Mouse (Mus musculus): ENCODE results near the gene Tmprss6. TPM values are rescaled to one million over a fixed set of nuclear protein-coding genes. Genes with fewer than 3 reads are reported as not detected.

Gene Tmprss6
- polyA plus RNA-seq, 1 experiment: 0.11 TPM

GRCm38 (mm10) chr15:78462981-78463380 is 5.5 kb downstream of the Tmprss6 start:
- H3K27ac ChIP-seq (ENCODE audit: insufficient read depth, low read depth, low read length): no peak overlapping the region
- H3K27me3 ChIP-seq (ENCODE audit: control insufficient read depth, insufficient read depth, low read length): no peaks in the 10 kb centered on the region; the same call in 1 of the 2 replicates
- 23% methylated on average over 2 of the region's 2 CpGs for WGBS
- no peak overlapping the region for H3K4me3 ChIP-seq (ENCODE audit: low read depth, low read length)
- TF ChIP-seq CTCF (IDR thresholded peaks at IDR 0.05; ENCODE audit: extremely low read depth, insufficient read length, insufficient replicate concordance, low read depth, low read length) (no peak), POLR2A (IDR thresholded peaks at IDR 0.05; ENCODE audit: low read depth, low read length) (no peak)
- H3K36me3 ChIP-seq (ENCODE audit: control insufficient read depth, insufficient read depth, low read length): no peaks in the 10 kb centered on the region
- no peaks in the 10 kb centered on the region for H3K4me1 ChIP-seq (ENCODE audit: control insufficient read depth, insufficient read depth, insufficient read length, low read length)

- no peaks in the 10 kb centered on the region for H3K36me3 ChIP-seq (ENCODE audit: control insufficient read depth, insufficient read depth, low read length)
- no peaks in the 10 kb centered on the region for H3K27me3 ChIP-seq (ENCODE audit: control insufficient read depth, insufficient read depth, low read length)
- no peak for TF ChIP-seq CTCF (IDR thresholded peaks at IDR 0.05; ENCODE audit: extremely low read depth, insufficient read length, insufficient replicate concordance, low read depth, low read length)
- no peak for TF ChIP-seq POLR2A (IDR thresholded peaks at IDR 0.05; ENCODE audit: low read depth, low read length)
- WGBS: 70% methylated on average over 10 of the region's 10 CpGs
- no peak overlapping the region for H3K27ac ChIP-seq (ENCODE audit: insufficient read depth, low read depth, low read length)
- H3K4me1 ChIP-seq (ENCODE audit: control insufficient read depth, insufficient read depth, insufficient read length, low read length): no peaks in the 10 kb centered on the region
- no peak overlapping the region for H3K4me3 ChIP-seq (ENCODE audit: low read depth, low read length)
These were observed 11.2 kb downstream of the Tmprss6 start for GRCm38 (mm10) chr15:78457193-78457592.

- Histone ChIP-seq H3K27me3 (ENCODE audit: control insufficient read depth, insufficient read depth, low read length) (no peaks in the 10 kb centered on the region), H3K4me3 (ENCODE audit: low read depth, low read length) (no peak overlapping the region), H3K27ac (ENCODE audit: insufficient read depth, low read depth, low read length) (no peak overlapping the region), H3K36me3 (ENCODE audit: control insufficient read depth, insufficient read depth, low read length) (no peaks in the 10 kb centered on the region), H3K4me1 (ENCODE audit: control insufficient read depth, insufficient read depth, insufficient read length, low read length) (no peaks in the 10 kb centered on the region)
- WGBS: 22% methylated on average over 7 of the region's 7 CpGs
- TF ChIP-seq POLR2A (IDR thresholded peaks at IDR 0.05; ENCODE audit: low read depth, low read length): no peak
- TF ChIP-seq CTCF (IDR thresholded peaks at IDR 0.05; ENCODE audit: extremely low read depth, insufficient read length, insufficient replicate concordance, low read depth, low read length): no peak
These were observed 12.4 kb downstream of the Tmprss6 start for GRCm38 (mm10) chr15:78456051-78456450.

- Histone ChIP-seq H3K4me3 (ENCODE audit: low read depth, low read length) (no peak overlapping the region), H3K27me3 (ENCODE audit: control insufficient read depth, insufficient read depth, low read length) (no peaks in the 10 kb centered on the region), H3K27ac (ENCODE audit: insufficient read depth, low read depth, low read length) (no peak overlapping the region), H3K4me1 (ENCODE audit: control insufficient read depth, insufficient read depth, insufficient read length, low read length) (peaks cover 3% of the 10 kb centered on the region), H3K36me3 (ENCODE audit: control insufficient read depth, insufficient read depth, low read length) (no peaks in the 10 kb centered on the region)
- no peak for TF ChIP-seq POLR2A (IDR thresholded peaks at IDR 0.05; ENCODE audit: low read depth, low read length)
- WGBS: 42% methylated on average over 4 of the region's 4 CpGs
These were observed 13.3 kb downstream of the Tmprss6 start for GRCm38 (mm10) chr15:78455168-78455567.

GRCm38 (mm10) chr15:78452929-78453328 is 15.5 kb downstream of the Tmprss6 start:
- Histone ChIP-seq H3K4me1 (ENCODE audit: control insufficient read depth, insufficient read depth, insufficient read length, low read length) (peaks cover 3% of the 10 kb centered on the region), H3K27ac (ENCODE audit: insufficient read depth, low read depth, low read length) (no peak overlapping the region), H3K36me3 (ENCODE audit: control insufficient read depth, insufficient read depth, low read length) (no peaks in the 10 kb centered on the region), H3K4me3 (ENCODE audit: low read depth, low read length) (no peak overlapping the region), H3K27me3 (ENCODE audit: control insufficient read depth, insufficient read depth, low read length) (no peaks in the 10 kb centered on the region)
- 63% methylated on average over 3 of the region's 3 CpGs for WGBS
- TF ChIP-seq POLR2A (IDR thresholded peaks at IDR 0.05; ENCODE audit: low read depth, low read length): no peak
- TF ChIP-seq CTCF (IDR thresholded peaks at IDR 0.05; ENCODE audit: extremely low read depth, insufficient read length, insufficient replicate concordance, low read depth, low read length): no peak

- Histone ChIP-seq H3K27me3 (ENCODE audit: control insufficient read depth, insufficient read depth, low read length) (no peaks in the 10 kb centered on the region), H3K27ac (ENCODE audit: insufficient read depth, low read depth, low read length) (no peak overlapping the region), H3K4me1 (ENCODE audit: control insufficient read depth, insufficient read depth, insufficient read length, low read length) (peaks cover 3% of the 10 kb centered on the region), H3K4me3 (ENCODE audit: low read depth, low read length) (no peak overlapping the region), H3K36me3 (ENCODE audit: control insufficient read depth, insufficient read depth, low read length) (no peaks in the 10 kb centered on the region)
- WGBS: 54% methylated on average over 2 of the region's 2 CpGs
- no peak for TF ChIP-seq POLR2A (IDR thresholded peaks at IDR 0.05; ENCODE audit: low read depth, low read length)
- TF ChIP-seq CTCF (IDR thresholded peaks at IDR 0.05; ENCODE audit: extremely low read depth, insufficient read length, insufficient replicate concordance, low read depth, low read length): no peak
These were observed 17.2 kb downstream of the Tmprss6 start for GRCm38 (mm10) chr15:78451201-78451600.

GRCm38 (mm10) chr15:78450419-78450768 is 18.0 kb downstream of the Tmprss6 start:
- H3K4me3 ChIP-seq (ENCODE audit: low read depth, low read length): no peak overlapping the region
- peaks cover 3% of the 10 kb centered on the region for H3K4me1 ChIP-seq (ENCODE audit: control insufficient read depth, insufficient read depth, insufficient read length, low read length)
- 82% methylated on average over 6 of the region's 6 CpGs for WGBS
- H3K27me3 ChIP-seq (ENCODE audit: control insufficient read depth, insufficient read depth, low read length): no peaks in the 10 kb centered on the region
- H3K27ac ChIP-seq (ENCODE audit: insufficient read depth, low read depth, low read length): peak overlapping the region; percentile 38
- no peak for TF ChIP-seq POLR2A (IDR thresholded peaks at IDR 0.05; ENCODE audit: low read depth, low read length)
- no peak for TF ChIP-seq CTCF (IDR thresholded peaks at IDR 0.05; ENCODE audit: extremely low read depth, insufficient read length, insufficient replicate concordance, low read depth, low read length)
- H3K36me3 ChIP-seq (ENCODE audit: control insufficient read depth, insufficient read depth, low read length): no peaks in the 10 kb centered on the region

All from small intestine, adult 2 months (tissue).